Mouse (Mus musculus) heart, adult 18-20 months (tissue): Measurements from ENCODE around the gene Ncoa1. TPM values are rescaled to one million over a fixed set of nuclear protein-coding genes. Genes with fewer than 3 reads are reported as not detected.
A peak's percentile ranks its signal among the peaks of the same experiment; 100 is the strongest.

Source experiments
- DNase-seq, 2 experiments: peaks; one replicate each; pipeline ENCODE4 v3.0.0; 2021 to 2022; ENCODE audit warnings: mixed read lengths in 1 of 2
- total RNA-seq, 2 experiments: library from RNA; stranded (reverse); gene quantifications; 2 replicates each; pipeline ENCODE4 v1.2.3; 2021

Gene Ncoa1
- total RNA-seq, 2 experiments from 2014 or later = 28.9 to 29.0 TPM

DNA sequence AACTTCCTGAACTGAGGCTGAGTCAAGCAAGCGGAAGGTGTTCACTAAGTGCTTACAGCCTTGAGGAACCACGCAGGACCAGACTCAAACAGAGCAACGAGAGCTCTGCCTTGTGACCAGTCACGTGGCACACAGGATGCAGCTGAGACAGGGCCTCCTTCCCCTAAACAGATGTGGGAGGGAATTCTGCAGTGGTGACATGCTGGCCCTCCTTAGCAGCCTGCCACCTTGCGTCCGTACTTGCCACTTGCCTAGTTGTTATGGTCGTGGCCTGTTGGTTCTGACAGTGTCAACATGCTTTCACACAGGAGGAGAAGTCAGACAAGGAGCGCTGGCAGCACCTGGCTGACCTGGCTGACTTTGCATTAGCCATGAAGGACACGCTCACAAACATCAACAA, 265.8 kb downstream of the Ncoa1 start:
- DNase-seq = peak in 1 of 2 experiments; percentile 70

DNA sequence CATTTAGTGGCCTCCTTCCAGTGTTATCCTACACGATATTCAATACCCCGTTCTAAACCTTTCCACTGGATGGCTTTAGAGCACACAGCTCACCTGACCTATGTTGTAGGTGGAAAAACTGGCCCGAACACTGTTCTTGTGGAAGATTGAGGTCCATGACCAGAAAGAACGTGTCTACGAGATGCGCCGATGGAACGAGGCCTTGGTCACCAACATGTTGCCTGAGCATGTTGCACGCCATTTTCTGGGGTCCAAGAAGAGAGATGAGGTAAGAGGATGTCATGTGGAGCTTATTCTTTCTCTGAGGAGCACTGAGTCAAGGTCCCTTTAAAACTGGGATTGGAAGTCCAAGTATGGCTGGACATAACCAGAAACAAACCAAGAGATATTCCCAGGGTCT, 267.8 kb downstream of the Ncoa1 start:
- DNase-seq = no peak

DNA sequence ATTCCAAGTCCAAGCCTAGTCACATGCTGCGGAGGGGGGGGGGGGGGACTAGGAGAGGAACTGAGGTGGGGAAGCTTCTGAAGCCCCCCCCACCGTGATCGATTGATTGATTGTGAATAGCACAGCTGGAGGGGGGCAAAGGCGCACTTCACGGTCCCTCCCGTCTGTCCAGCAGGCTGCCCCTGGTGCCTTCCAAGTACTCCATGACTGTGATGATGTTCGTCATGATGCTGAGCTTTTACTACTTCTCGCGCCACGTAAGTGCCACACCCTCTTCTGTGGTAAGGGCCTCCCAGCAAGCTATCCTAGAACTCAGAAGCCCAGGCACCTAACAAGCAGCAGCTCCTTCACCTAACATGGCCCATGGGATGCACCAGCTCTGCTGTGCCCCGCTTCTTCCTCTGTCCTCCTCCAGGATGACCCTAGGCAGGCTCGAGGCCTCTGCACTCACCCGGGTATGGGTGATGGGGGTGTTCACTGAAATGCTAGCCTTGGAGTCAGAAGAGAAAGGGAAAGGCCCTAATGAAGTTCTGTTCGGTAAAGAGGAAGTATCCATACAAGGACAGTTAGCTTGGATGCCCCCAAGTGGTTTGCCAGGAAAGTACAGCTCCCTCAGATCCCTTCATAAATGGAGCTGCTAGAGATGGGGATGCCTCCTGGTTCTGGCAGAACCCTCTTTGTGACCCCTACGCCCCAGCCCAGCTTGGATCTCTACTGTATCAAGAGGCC, 268.4 kb downstream of the Ncoa1 start:
- DNase-seq = peak; percentile 64 to 77

DNA sequence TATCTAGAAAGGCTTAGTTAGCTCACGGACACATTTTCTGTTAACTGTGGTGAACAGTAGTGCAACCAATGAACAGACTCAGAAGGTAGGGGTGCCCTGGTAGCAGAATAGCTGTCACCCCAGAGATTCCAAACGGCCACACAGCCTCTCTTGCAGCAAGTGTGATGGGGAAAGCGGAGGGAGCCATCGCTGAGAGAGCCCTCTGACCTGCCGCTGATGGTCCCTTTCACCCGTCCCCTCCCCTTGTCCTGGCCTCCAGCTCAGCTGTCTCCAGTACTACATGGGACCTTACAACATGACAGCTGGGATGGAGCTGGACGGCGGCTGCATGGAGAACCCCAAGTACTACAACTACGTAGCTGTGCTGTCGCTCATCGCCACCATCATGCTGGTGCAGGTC, 270.9 kb downstream of the Ncoa1 start:
- DNase-seq = no peak

DNA sequence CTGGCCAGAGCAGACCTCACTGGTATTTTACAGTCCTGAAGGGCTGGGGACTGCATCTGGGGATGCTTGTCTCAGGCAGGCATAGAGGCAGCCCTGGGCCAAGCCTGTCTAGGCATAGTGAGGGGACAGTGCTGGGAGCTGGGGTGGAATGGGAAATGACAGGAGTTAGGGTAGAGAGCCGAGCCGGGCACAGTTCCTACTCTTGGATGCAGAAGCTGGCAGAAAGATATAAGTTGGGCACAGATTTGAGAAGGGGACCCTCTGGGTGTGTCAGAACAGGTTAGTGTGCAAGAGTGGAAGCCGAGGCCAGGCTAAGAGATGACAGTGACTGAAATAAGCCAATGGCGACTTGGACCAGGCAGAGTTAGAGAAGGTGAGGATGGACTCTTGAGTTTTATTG, 274.8 kb downstream of the Ncoa1 start:
- no peak for DNase-seq

DNA sequence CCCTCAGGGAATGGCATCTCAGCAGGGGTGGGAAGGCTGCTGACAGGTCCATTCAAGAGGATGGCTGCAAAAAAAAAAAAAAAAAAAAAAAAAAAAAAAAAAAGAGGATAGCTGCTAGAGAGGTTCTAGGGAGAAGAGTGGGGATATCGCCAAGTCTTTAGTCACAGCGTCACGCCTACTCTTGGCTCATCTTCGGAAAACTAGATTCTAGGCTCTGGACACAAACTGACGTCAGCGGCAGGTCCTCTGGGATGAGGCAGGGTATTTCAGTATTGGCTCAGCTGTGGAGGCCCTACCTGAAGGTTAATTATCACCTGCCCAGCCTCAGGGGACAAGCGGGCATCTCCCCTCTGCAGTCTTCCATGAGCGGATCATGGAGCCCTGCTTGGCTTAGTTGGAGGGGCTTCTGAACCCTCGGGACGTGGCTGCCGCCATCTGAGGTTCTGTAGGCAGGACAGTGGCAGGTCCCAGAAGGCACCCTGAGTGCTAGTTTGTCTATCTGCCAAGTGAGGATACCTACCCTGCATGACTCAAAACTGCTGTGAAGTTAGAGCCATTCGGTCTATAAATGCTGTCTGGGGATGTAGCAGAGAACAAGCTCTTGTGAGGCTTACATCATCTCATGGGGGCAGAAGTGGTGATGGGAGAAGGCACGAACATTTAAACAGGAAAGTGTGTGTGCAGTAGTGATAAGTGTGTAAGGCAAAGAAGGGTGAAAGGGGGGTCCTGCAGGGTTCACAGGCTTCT, 275.4 kb downstream of the Ncoa1 start:
- DNase-seq = peak; percentile 72 to 78

DNA sequence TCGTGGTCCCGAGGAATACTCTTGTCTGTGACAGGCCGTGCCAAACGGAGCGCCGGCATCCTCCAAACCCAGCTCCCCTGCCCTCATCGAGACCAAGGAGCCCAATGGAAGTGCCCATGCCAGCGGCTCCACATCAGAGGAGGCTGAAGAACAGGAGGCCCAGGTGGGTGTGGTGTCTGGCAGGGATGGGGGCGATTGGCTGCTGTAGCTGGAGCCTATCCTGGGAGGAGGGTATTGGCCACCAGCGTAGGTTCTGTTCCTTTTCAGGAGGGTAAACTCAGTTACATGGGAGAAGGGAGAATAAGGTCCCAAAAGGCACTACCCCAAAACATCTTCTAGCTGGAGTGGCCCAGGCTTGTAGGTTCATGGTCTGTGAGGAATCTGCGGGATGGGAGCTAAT, 277.7 kb downstream of the Ncoa1 start:
- no peak for DNase-seq

DNA sequence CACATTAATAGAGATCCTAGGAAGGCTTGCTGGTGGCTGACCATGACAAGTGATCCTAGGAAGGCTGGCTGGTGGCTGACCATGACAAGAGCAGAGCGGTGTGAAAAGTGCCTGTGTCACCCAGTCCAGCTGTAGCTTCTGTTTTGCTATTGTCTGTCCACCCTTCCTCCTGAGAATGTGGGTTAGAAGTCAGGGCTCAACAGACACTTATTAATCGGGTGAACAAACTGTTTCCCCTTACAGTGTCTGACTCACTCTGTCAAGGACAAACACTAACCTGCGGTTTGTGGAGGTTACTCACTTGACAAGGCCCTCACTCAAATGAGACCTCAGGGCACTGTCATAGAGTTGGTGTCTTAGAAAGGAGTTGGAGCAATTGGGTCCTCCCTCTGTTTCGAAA, 278.3 kb downstream of the Ncoa1 start:
- no peak for DNase-seq

Other genes starting within 250 kb of the Ncoa1 start
- 1 to 10 TPM; 3.9 to 4.6 TPM for gene Ptrhd1, start 243.2 kb downstream of the Ncoa1 start, total RNA-seq
- 1 to 10 TPM; 1.8 to 2.9 TPM for gene Cenpo, start 242.9 kb downstream of the Ncoa1 start, total RNA-seq
- gene Itsn2, start 115.5 kb upstream of the Ncoa1 start, total RNA-seq = 10 to 100 TPM; 36.6 to 37.3 TPM
- not detected for gene Gm3625, start 115.7 kb upstream of the Ncoa1 start, total RNA-seq